Mouse (Mus musculus) embryonic fibroblast, embryonic 13.5 days (primary cell): ENCODE results near the gene Csnk1g2. TPM values are rescaled to one million over a fixed set of nuclear protein-coding genes. Genes with fewer than 3 reads are reported as not detected.
A peak's percentile ranks its signal among the peaks of the same experiment; 100 is the strongest.
"Not testable (repeated sequence)": the region's sequence is repeated elsewhere in the genome, so short reads cannot be mapped to it uniquely, and the experiment has no call there.

ENCODE experiments used
- H3K27ac ChIP-seq: 2 replicates; pipeline ENCODE4 v1.5.1; 2012; ENCODE audit warnings: low read length, control low read depth, inconsistent platforms; ENCODE audit not compliant: insufficient read depth
- H3K4me1 ChIP-seq: 2 replicates; pipeline ENCODE4 v1.6.1; 2011; ENCODE audit warnings: low read length; ENCODE audit not compliant: control insufficient read depth, insufficient read depth
- H3K4me3 ChIP-seq: 2 replicates; pipeline ENCODE4 v1.5.1; 2011; ENCODE audit warnings: mild to moderate bottlenecking, control low read depth, low read length; ENCODE audit not compliant: insufficient read depth
- CTCF ChIP-seq: IDR thresholded peaks from 2 replicates; pipeline ENCODE4 v1.5.1; 2011; ENCODE audit warnings: mild to moderate bottlenecking, control low read depth, low read length, moderate library complexity, borderline replicate concordance; ENCODE audit not compliant: insufficient read depth
- POLR2A ChIP-seq: IDR thresholded peaks from 2 replicates; pipeline ENCODE4 v1.6.1; 2011; ENCODE audit warnings: low read depth, mild to moderate bottlenecking, control low read depth, low read length, moderate library complexity
- polyA plus RNA-seq: library from polyadenylated mRNA; stranded (reverse); fragments of >200 nt; gene quantifications from 2 replicates; pipeline ENCODE4 v1.2.4, GENCODE M21; 2011; ENCODE audit warnings: low read depth; ENCODE audit not compliant: missing spikeins, insufficient read length

The Csnk1g2 gene
- polyA plus RNA-seq, 1 experiment = 92.4 TPM

DNA sequence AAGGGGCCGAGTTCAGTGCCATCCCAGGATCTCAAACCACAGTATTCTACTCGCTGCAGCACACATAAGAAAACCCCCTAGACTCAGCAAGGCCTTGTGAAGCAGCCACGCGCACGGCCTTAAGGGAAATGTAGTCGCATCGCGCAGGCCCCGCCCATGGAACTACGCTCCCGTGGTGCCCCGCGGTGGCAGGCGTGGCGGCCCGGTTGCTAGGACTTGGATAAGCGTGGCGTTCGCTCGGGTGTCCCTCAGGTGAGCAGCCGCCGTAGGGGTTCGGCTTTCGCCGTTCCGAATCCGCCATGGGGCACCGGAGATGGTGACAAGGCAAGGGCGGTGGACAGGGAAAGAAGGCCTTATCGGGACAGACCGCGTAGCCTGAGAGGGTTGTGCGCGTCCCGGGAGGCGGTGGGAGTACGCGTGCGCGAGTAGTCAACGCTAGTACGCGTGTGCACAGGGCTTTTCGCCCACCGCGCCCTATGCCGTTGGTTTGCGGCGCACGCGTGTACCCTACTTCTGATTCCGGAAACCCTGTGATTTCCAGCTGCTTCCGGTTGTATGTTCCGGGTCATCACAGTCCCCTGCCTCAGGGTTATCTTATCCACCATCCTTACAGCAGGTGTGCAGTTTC is 19.8 kb upstream of the Csnk1g2 start, which contains the start of the genes Scamp4 and Adat3:
Scamp4 (plus strand) TSS at position 175 of the 628 bp plus-strand sequence.
Adat3 (plus strand) TSS at position 183 of the 628 bp plus-strand sequence.
- Histone ChIP-seq H3K4me1 (peaks cover 7% of the 10 kb centered on the region; the same call in 1 of the 2 replicates), H3K4me3 (peak within 1 kb of the TSS; percentile 80), H3K27ac (peak within 1 kb of the TSS; percentile 89)
- no peak for TF ChIP-seq CTCF
- peak; percentile 68 for TF ChIP-seq POLR2A

DNA sequence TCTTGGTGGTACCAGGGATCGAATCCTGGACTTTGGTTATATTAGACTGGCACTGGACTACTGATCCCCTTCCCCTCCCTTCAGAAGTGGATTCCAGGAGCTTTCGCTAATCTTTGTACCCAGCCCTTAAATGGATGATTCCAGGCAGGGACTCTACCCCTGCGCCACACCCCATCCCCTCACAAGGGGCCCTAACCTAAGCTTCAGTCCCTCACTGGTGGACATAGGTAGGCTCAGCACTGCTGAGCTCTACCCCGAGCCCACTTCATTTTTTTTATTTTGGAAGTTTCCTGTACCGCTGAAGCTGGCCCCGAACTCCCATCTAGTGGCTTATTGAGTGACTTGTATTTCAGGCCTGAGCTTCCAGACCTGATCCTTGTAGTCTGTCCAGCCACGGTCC is 19.3 kb upstream of the Csnk1g2 start:
- TF ChIP-seq POLR2A (no peak), CTCF (no peak)
- peak overlapping the region; percentile 32; the same call in 1 of the 2 replicates for H3K27ac ChIP-seq
- H3K4me1 ChIP-seq = peaks cover 7% of the 10 kb centered on the region; the same call in 1 of the 2 replicates
- peak overlapping the region; percentile 80 for H3K4me3 ChIP-seq

DNA sequence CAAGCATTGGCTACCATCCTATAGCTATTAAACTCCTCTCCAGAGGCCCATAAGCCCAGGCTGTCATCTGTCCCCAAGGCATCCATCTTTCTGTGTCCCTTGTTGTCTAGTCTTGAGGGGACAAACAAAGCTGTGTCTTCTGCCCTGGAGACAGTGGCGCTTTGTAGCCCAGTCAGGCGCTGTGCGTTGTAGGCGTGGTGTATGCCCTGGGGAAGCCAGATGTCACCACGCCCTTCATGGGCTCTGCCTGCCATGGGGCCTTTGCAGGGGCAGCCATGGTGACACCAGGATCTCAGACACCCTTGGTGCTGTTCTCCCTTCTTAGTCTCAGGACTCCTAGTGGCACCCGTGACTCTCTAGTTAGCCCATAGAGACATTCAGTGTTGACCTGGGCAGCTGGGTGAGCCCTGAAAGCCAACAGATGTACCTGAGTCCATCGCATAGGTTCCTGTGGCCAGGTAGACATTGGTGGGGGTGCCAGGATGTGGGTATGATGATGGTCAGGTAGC is 18.6 kb upstream of the Csnk1g2 start:
- Histone ChIP-seq H3K4me1 (peaks cover 7% of the 10 kb centered on the region; the same call in 1 of the 2 replicates), H3K27ac (no peak overlapping the region)

DNA sequence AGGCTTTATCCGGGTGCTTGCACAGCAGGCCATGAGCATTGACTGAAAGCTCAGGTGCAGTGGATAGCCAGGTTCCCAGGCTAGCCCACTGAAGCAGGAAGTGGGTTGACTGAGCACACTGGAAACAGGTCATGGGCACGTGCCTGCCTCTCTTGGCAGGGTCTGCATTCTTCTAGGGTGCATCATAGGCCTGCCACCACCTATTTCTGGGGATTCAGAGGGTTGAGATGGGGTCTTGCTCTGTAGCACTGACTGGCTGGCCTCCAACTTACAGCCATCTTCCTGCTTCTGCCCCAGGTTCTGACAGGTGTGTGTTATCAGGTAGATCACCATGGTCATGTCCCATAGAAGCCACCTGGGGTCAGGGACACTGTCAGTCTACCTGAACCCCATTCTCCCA is 17.6 kb upstream of the Csnk1g2 start:
- no peak overlapping the region for H3K27ac ChIP-seq
- TF ChIP-seq CTCF (no peak), POLR2A (no peak)

More for the DNA sequence above, 18.6 kb upstream of the Csnk1g2 start:
- H3K4me3 ChIP-seq = peak overlapping the region; percentile 80
- 0 out of 2 replicates have a peak, but pooled peaks have one; percentile 10 for TF ChIP-seq POLR2A
- no peak for TF ChIP-seq CTCF

GRCm38 (mm10) chr10:80605721-80606120 is 16.9 kb upstream of the Csnk1g2 start, which contains the start of gene Gm49322:
Gene Gm49322, plus strand, starts transcription at chr10:80606021.
- H3K4me1 ChIP-seq, H3K4me3 ChIP-seq, H3K27ac ChIP-seq: not testable (repeated sequence)

More for the DNA sequence above, 17.6 kb upstream of the Csnk1g2 start:
- no peak overlapping the region for H3K4me3 ChIP-seq
- peaks cover 7% of the 10 kb centered on the region; the same call in 1 of the 2 replicates for H3K4me1 ChIP-seq

DNA sequence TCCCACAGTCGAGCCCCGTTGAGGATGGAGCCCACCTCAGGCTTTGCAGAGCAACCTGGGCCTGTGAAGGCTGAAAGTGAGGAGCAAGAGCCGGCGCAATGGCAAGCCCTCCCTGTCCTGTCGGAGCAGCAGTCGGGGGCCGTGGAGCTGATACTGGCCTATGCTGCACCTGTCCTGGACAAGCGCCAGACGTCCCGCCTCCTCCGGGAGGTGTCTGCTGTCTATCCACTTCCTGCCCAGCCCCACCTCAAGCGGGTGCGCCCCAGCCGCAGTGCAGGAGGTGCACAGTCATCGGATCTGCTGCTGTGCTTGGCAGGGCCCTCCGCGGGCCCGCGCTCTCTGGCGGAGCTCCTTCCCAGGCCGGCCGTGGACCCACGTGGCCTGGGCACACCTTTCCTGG is 16.3 kb upstream of the Csnk1g2 start:
- TF ChIP-seq POLR2A (no peak), CTCF (no peak)
- H3K4me3 ChIP-seq = no peak overlapping the region
- no peak overlapping the region for H3K27ac ChIP-seq
- H3K4me1 ChIP-seq = peaks cover 7% of the 10 kb centered on the region; the same call in 1 of the 2 replicates

- Histone ChIP-seq H3K4me1 (peaks cover 7% of the 10 kb centered on the region; the same call in 1 of the 2 replicates), H3K4me3 (no peak overlapping the region), H3K27ac (no peak overlapping the region)
- TF ChIP-seq CTCF (no peak), POLR2A (no peak)
Measured at GRCm38 (mm10) chr10:80606737-80607350, 15.8 kb upstream of the Csnk1g2 start.

GRCm38 (mm10) chr10:80608435-80608834 is 14.2 kb upstream of the Csnk1g2 start:
- TF ChIP-seq CTCF = no peak
- no peak for TF ChIP-seq POLR2A
- Histone ChIP-seq H3K27ac (no peak overlapping the region), H3K4me3 (no peak overlapping the region)

DNA sequence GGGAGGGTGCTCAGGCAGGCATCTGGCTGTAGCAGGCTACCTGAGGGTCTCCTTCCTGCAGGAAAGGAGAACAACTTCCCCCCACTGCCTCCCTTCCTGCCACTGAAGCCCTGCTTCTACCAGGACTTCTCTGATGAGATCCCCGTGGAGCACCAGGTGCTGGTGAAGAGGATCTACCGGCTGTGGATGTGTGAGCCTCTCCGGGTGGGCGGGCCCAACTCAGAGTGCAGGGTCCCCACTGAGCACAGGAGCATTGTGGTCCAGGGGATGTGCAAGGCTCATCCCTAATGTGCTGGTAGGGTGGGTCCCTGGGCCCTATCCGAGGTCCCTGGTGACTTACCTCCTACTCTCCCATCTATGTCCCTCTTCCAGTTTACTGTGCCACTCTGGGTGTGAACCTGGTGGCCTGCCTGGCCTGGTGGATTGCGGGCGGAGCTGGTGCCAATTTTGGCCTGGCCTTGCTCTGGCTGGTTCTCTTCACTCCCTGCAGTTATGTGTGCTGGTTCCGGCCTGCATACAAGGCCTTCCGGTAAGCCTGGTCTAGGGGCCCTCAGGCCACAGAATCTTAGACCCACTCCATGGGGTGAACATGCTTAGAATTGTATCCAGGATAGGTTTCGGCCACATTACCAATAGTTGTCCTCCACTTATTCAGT is 13.2 kb upstream of the Csnk1g2 start:
- no peak overlapping the region for H3K4me3 ChIP-seq
- TF ChIP-seq POLR2A = no peak
- TF ChIP-seq CTCF = no peak
- H3K4me1 ChIP-seq = peaks cover 3% of the 10 kb centered on the region; the same call in 1 of the 2 replicates
- H3K27ac ChIP-seq = no peak overlapping the region

More at GRCm38 (mm10) chr10:80608435-80608834, 14.2 kb upstream of the Csnk1g2 start:
- peaks cover 7% of the 10 kb centered on the region; the same call in 1 of the 2 replicates for H3K4me1 ChIP-seq
